Mouse (Mus musculus): Measurements from ENCODE around the gene Gak. TPM values are rescaled to one million over a fixed set of nuclear protein-coding genes. Genes with fewer than 3 reads are reported as not detected.

Gene Gak
- polyA plus RNA-seq, 1 experiment from 2014 or later: 55.0 TPM

- H3K27me3 ChIP-seq (replicated peaks; ENCODE audit: control insufficient read depth, insufficient read depth, low read length): no peaks in the 10 kb centered on the region
- no peak overlapping the region for H3K4me2 ChIP-seq
- H3K9ac ChIP-seq (ENCODE audit: low read depth, low read length): no peak overlapping the region
- WGBS: 80% methylated on average over 5 of the region's 5 CpGs
- H3K4me1 ChIP-seq (replicated peaks; ENCODE audit: control insufficient read depth, insufficient read depth, low read length): no peaks in the 10 kb centered on the region
- no peak overlapping the region for H3K27ac ChIP-seq (ENCODE audit: low read depth, low read length)
- DNase-seq (ENCODE audit: low spot score) (no peak), ATAC-seq (replicated peaks; ENCODE audit: low FRiP score) (no peak)
- peaks cover 37% of the 10 kb centered on the region for H3K36me3 ChIP-seq (ENCODE audit: control insufficient read depth, insufficient read depth, low read length)
- H3K4me3 ChIP-seq (ENCODE audit: low read depth, low read length): no peak overlapping the region
- H3K9me3 ChIP-seq (ENCODE audit: control insufficient read depth, low read length): no peaks in the 10 kb centered on the region
Observed at GRCm38 (mm10) chr5:108651136-108651720, 21.7 kb upstream of the Gak start.

GRCm38 (mm10) chr5:108650341-108650740, 20.8 kb upstream of the Gak start:
- 83% methylated on average over 7 of the region's 7 CpGs for WGBS
- Histone ChIP-seq H3K4me3 (ENCODE audit: low read depth, low read length) (no peak overlapping the region), H3K4me1 (replicated peaks; ENCODE audit: control insufficient read depth, insufficient read depth, low read length) (no peaks in the 10 kb centered on the region), H3K27ac (ENCODE audit: low read depth, low read length) (no peak overlapping the region), H3K4me2 (no peak overlapping the region), H3K9me3 (ENCODE audit: control insufficient read depth, low read length) (no peaks in the 10 kb centered on the region), H3K27me3 (replicated peaks; ENCODE audit: control insufficient read depth, insufficient read depth, low read length) (no peaks in the 10 kb centered on the region), H3K36me3 (ENCODE audit: control insufficient read depth, insufficient read depth, low read length) (peaks cover 37% of the 10 kb centered on the region), H3K9ac (ENCODE audit: low read depth, low read length) (no peak overlapping the region)
- ATAC-seq (replicated peaks; ENCODE audit: low FRiP score) (no peak), DNase-seq (ENCODE audit: low spot score) (no peak)

- Histone ChIP-seq H3K27me3 (replicated peaks; ENCODE audit: control insufficient read depth, insufficient read depth, low read length) (no peaks in the 10 kb centered on the region), H3K4me1 (replicated peaks; ENCODE audit: control insufficient read depth, insufficient read depth, low read length) (no peaks in the 10 kb centered on the region), H3K9me3 (ENCODE audit: control insufficient read depth, low read length) (no peaks in the 10 kb centered on the region), H3K36me3 (ENCODE audit: control insufficient read depth, insufficient read depth, low read length) (peaks cover 31% of the 10 kb centered on the region), H3K4me3 (ENCODE audit: low read depth, low read length) (no peak overlapping the region), H3K9ac (ENCODE audit: low read depth, low read length) (no peak overlapping the region), H3K27ac (ENCODE audit: low read depth, low read length) (no peak overlapping the region), H3K4me2 (no peak overlapping the region)
- DNase-seq (ENCODE audit: low spot score): peak; percentile 30
- ATAC-seq (replicated peaks; ENCODE audit: low FRiP score): no peak
- WGBS: 91% methylated on average over 11 of the region's 11 CpGs
Observed at GRCm38 (mm10) chr5:108648937-108649576, 19.5 kb upstream of the Gak start.

- Histone ChIP-seq H3K9me3 (ENCODE audit: control insufficient read depth, low read length) (no peaks in the 10 kb centered on the region), H3K27ac (ENCODE audit: low read depth, low read length) (no peak overlapping the region), H3K4me1 (replicated peaks; ENCODE audit: control insufficient read depth, insufficient read depth, low read length) (no peaks in the 10 kb centered on the region), H3K9ac (ENCODE audit: low read depth, low read length) (no peak overlapping the region), H3K4me2 (no peak overlapping the region), H3K4me3 (ENCODE audit: low read depth, low read length) (no peak overlapping the region), H3K36me3 (ENCODE audit: control insufficient read depth, insufficient read depth, low read length) (peaks cover 30% of the 10 kb centered on the region), H3K27me3 (replicated peaks; ENCODE audit: control insufficient read depth, insufficient read depth, low read length) (no peaks in the 10 kb centered on the region)
- DNase-seq (ENCODE audit: low spot score) (peak; percentile 26), ATAC-seq (replicated peaks; ENCODE audit: low FRiP score) (no peak)
- 83% methylated on average over 2 of the region's 2 CpGs for WGBS
Observed at GRCm38 (mm10) chr5:108647820-108648465, 18.4 kb upstream of the Gak start.

- ATAC-seq (replicated peaks; ENCODE audit: low FRiP score) (no peak), DNase-seq (ENCODE audit: low spot score) (no peak)
- 94% methylated on average over 2 of the region's 2 CpGs for WGBS
- Histone ChIP-seq H3K9me3 (ENCODE audit: control insufficient read depth, low read length) (no peaks in the 10 kb centered on the region), H3K4me1 (replicated peaks; ENCODE audit: control insufficient read depth, insufficient read depth, low read length) (no peaks in the 10 kb centered on the region), H3K4me3 (ENCODE audit: low read depth, low read length) (no peak overlapping the region), H3K27ac (ENCODE audit: low read depth, low read length) (no peak overlapping the region), H3K9ac (ENCODE audit: low read depth, low read length) (no peak overlapping the region), H3K36me3 (ENCODE audit: control insufficient read depth, insufficient read depth, low read length) (peaks cover 25% of the 10 kb centered on the region), H3K27me3 (replicated peaks; ENCODE audit: control insufficient read depth, insufficient read depth, low read length) (no peaks in the 10 kb centered on the region), H3K4me2 (no peak overlapping the region)
Observed at GRCm38 (mm10) chr5:108647311-108647710, 17.8 kb upstream of the Gak start.

- no peak overlapping the region for H3K9ac ChIP-seq (ENCODE audit: low read depth, low read length)
- ATAC-seq (replicated peaks; ENCODE audit: low FRiP score): no peak
- H3K4me3 ChIP-seq (ENCODE audit: low read depth, low read length): no peak overlapping the region
- no peaks in the 10 kb centered on the region for H3K9me3 ChIP-seq (ENCODE audit: control insufficient read depth, low read length)
- no peak overlapping the region for H3K4me2 ChIP-seq
- WGBS: 93% methylated on average over 3 of the region's 3 CpGs
- no peak for DNase-seq (ENCODE audit: low spot score)
- no peaks in the 10 kb centered on the region for H3K27me3 ChIP-seq (replicated peaks; ENCODE audit: control insufficient read depth, insufficient read depth, low read length)
- H3K36me3 ChIP-seq (ENCODE audit: control insufficient read depth, insufficient read depth, low read length): peaks cover 23% of the 10 kb centered on the region
- H3K4me1 ChIP-seq (replicated peaks; ENCODE audit: control insufficient read depth, insufficient read depth, low read length): no peaks in the 10 kb centered on the region
- H3K27ac ChIP-seq (ENCODE audit: low read depth, low read length): no peak overlapping the region
Observed at GRCm38 (mm10) chr5:108646343-108646660, 16.7 kb upstream of the Gak start.

- Histone ChIP-seq H3K9me3 (ENCODE audit: control insufficient read depth, low read length) (no peaks in the 10 kb centered on the region), H3K4me2 (no peak overlapping the region), H3K9ac (ENCODE audit: low read depth, low read length) (no peak overlapping the region), H3K4me3 (ENCODE audit: low read depth, low read length) (no peak overlapping the region), H3K4me1 (replicated peaks; ENCODE audit: control insufficient read depth, insufficient read depth, low read length) (no peaks in the 10 kb centered on the region), H3K27ac (ENCODE audit: low read depth, low read length) (no peak overlapping the region), H3K27me3 (replicated peaks; ENCODE audit: control insufficient read depth, insufficient read depth, low read length) (no peaks in the 10 kb centered on the region), H3K36me3 (ENCODE audit: control insufficient read depth, insufficient read depth, low read length) (peaks cover 23% of the 10 kb centered on the region)
- ATAC-seq (replicated peaks; ENCODE audit: low FRiP score): no peak
- 87% methylated on average over 9 of the region's 9 CpGs for WGBS
- DNase-seq (ENCODE audit: low spot score): no peak
Observed at GRCm38 (mm10) chr5:108645651-108646342, 16.2 kb upstream of the Gak start.

GRCm38 (mm10) chr5:108643674-108644073, 14.1 kb upstream of the Gak start:
- H3K36me3 ChIP-seq (ENCODE audit: control insufficient read depth, insufficient read depth, low read length): peaks cover 23% of the 10 kb centered on the region
- WGBS: 72% methylated on average over 2 of the region's 2 CpGs
- no peak overlapping the region for H3K4me2 ChIP-seq
- H3K9ac ChIP-seq (ENCODE audit: low read depth, low read length): no peak overlapping the region
- ATAC-seq (replicated peaks; ENCODE audit: low FRiP score): no peak
- no peak for DNase-seq (ENCODE audit: low spot score)
- no peaks in the 10 kb centered on the region for H3K9me3 ChIP-seq (ENCODE audit: control insufficient read depth, low read length)
- no peaks in the 10 kb centered on the region for H3K4me1 ChIP-seq (replicated peaks; ENCODE audit: control insufficient read depth, insufficient read depth, low read length)
- no peak overlapping the region for H3K4me3 ChIP-seq (ENCODE audit: low read depth, low read length)
- H3K27ac ChIP-seq (ENCODE audit: low read depth, low read length): no peak overlapping the region
- no peaks in the 10 kb centered on the region for H3K27me3 ChIP-seq (replicated peaks; ENCODE audit: control insufficient read depth, insufficient read depth, low read length)

Data from liver, embryonic 11.5 days (tissue).